Mouse (Mus musculus) MEL (cell line): ENCODE measurements around the gene Myrf.

Experiments used
- CTCF ChIP-seq, 3 experiments: IDR thresholded peaks in 2 of 3; conservative IDR thresholded peaks in 1 of 3; 2 replicates each; pipeline ENCODE4 v1.5.1; 2011 to 2012; ENCODE audit warnings: low read length in 3 of 3, low read depth in 2 of 3, mild to moderate bottlenecking in 2 of 3, improper control_type of control experiment in 1 of 3, inconsistent platforms in 1 of 3, mixed read lengths in 1 of 3, moderate library complexity in 1 of 3; ENCODE audit not compliant: control insufficient read depth in 1 of 3, insufficient read depth in 1 of 3, poor library complexity in 1 of 3, severe bottlenecking in 1 of 3
- MXI1 ChIP-seq: IDR thresholded peaks from 2 replicates; pipeline ENCODE4 v1.6.1; 2011; ENCODE audit warnings: mild to moderate bottlenecking, low read depth, low read length, improper control_type of control experiment
- TBP ChIP-seq: IDR thresholded peaks from 2 replicates; pipeline ENCODE4 v1.8.0; 2011; ENCODE audit warnings: low read depth, low read length, improper control_type of control experiment
- TCF12 ChIP-seq: IDR thresholded peaks from 2 replicates; pipeline ENCODE4 v1.6.1; 2014; ENCODE audit warnings: low read depth, mild to moderate bottlenecking, inconsistent platforms, low read length, improper control_type of control experiment, moderate library complexity

- TF ChIP-seq TCF12: no peak
- no peak for TF ChIP-seq CTCF (IDR thresholded peaks at IDR 0.05 in 2 of 3, conservative IDR thresholded peaks at IDR 0.05 in 1 of 3; ENCODE audit: control insufficient read depth in 1 of 3, insufficient read depth in 1 of 3, low read depth in 2 of 3, low read length in 3 of 3, poor library complexity in 1 of 3, severe bottlenecking in 1 of 3)
- no peak for TF ChIP-seq TBP
- no peak for TF ChIP-seq MXI1
Observed at GRCm38 (mm10) chr19:10239419-10239818, 1.1 kb downstream of the Myrf start.
